Mouse (Mus musculus) lung, embryonic 14.5 days (tissue): ENCODE data around the gene Tagln2. TPM values are rescaled to one million over a fixed set of nuclear protein-coding genes. Genes with fewer than 3 reads are reported as not detected.
A peak's percentile ranks its signal among the peaks of the same experiment; 100 is the strongest.

ENCODE experiments used
- ATAC-seq: fragments of 200-750 bp; cut with Nextera tagmentation; 2 replicates; pipeline ENCODE4 v1.8.0; 2017; ENCODE audit warnings: mild to moderate bottlenecking, moderate TSS enrichment, moderate library complexity; ENCODE audit not compliant: insufficient read depth
- DNase-seq: peaks from one replicate; pipeline ENCODE4 v3.0.0-alpha.2; 2015
- H3K27ac ChIP-seq: fragments of 300-500 bp; sonication (generic); 2 replicates; pipeline ENCODE4 v1.5.1; 2014; ENCODE audit warnings: low read depth, mild to moderate bottlenecking, moderate library complexity
- H3K27me3 ChIP-seq: fragments of 300-500 bp; sonication (generic); 2 replicates; pipeline ENCODE4 v1.6.1; 2014; ENCODE audit warnings: low read length, control low read depth; ENCODE audit not compliant: insufficient read depth
- H3K36me3 ChIP-seq: fragments of 300-500 bp; sonication (generic); 2 replicates; pipeline ENCODE4 v1.6.1; 2014; ENCODE audit warnings: control low read depth; ENCODE audit not compliant: insufficient read depth
- H3K4me1 ChIP-seq: fragments of 300-500 bp; sonication (generic); 2 replicates; pipeline ENCODE4 v1.6.1; 2014; ENCODE audit warnings: antibody characterized with exemption, control low read depth; ENCODE audit not compliant: insufficient read depth
- H3K4me2 ChIP-seq: fragments of 300-500 bp; sonication (generic); 2 replicates; pipeline ENCODE4 v1.6.1; 2014; ENCODE audit warnings: mild to moderate bottlenecking
- H3K4me3 ChIP-seq: fragments of 300-500 bp; sonication (generic); 2 replicates; pipeline ENCODE4 v1.5.1; 2014; ENCODE audit warnings: low read depth, low read length
- H3K9ac ChIP-seq: fragments of 300-500 bp; sonication (generic); 2 replicates; pipeline ENCODE4 v1.6.1; 2014
- H3K9me3 ChIP-seq: fragments of 300-500 bp; sonication (generic); 2 replicates; pipeline ENCODE4 v1.6.1; 2016; ENCODE audit warnings: low read depth, low read length, control low read depth
- CTCF ChIP-seq: IDR thresholded peaks from 2 replicates; pipeline ENCODE4 v1.5.1; 2016; ENCODE audit warnings: antibody characterized with exemption, low read depth
- WGBS: fragments of 180-500 bp; shearing (Covaris S2); extraction: QIAGEN DNeasy Blood & Tissue Kit; methylation state at CpG from one replicate; pipeline ENCODE4 v1.1.7; 2014; 5-methylcytosine and 5-hydroxymethylcytosine counted together
- polyA plus RNA-seq: library from polyadenylated mRNA; unstranded; fragments of >200 nt; fragmentation: Nextera tagmentation; extraction: Ambion mirVana; gene quantifications from 2 replicates; pipeline ENCODE4 v1.2.1, GENCODE M21; 2014

The Tagln2 gene
- polyA plus RNA-seq, 1 experiment from 2014 or later = 395 TPM

DNA sequence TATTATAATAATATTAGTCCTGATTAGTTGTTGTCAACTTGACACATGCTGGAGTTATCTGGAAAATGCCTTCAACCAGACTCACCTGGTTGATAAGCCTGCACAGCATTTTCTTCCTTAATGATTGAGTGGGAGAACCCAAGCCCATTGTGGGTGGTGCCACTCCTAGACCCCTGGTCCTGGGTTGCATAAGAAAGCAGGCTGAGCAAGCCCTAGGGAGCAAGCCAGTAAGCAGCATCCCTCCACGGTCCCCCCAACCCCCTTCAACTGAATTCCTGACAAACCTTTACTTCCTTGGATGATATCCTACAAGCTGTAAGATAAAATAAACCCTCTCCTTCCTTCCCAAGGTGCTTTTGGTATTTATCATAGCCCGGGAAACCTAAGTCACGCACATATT, 42.7 kb upstream of the Tagln2 start:
- no peak for TF ChIP-seq CTCF
- Histone ChIP-seq H3K36me3 (no peaks in the 10 kb centered on the region), H3K4me3 (no peak overlapping the region), H3K9ac (no peak overlapping the region), H3K27me3 (no peaks in the 10 kb centered on the region), H3K9me3 (no peaks in the 10 kb centered on the region), H3K4me2 (no peak overlapping the region), H3K4me1 (no peaks in the 10 kb centered on the region), H3K27ac (no peak overlapping the region)
- ATAC-seq (no peak), DNase-seq (no peak)
- 75% methylated on average over 3 of the region's 3 CpGs for WGBS

DNA sequence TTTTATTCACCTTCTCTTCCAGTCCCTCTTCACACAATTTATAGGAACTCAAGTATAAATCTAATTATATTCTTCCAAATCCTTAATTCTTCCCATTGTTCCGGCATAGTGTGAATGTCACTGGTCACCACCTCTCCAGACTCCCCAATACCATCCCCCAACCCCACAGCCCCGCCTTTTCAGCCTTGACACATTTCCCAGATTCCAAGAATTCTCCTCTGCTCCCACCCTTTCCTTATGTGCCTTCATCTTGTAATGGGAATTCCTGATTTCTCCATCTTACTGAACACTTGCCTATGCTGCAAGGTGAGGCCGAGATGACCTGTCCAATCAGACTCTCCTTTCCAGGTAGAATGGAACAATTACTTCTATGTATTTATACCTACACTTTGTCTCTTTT, 41.8 kb upstream of the Tagln2 start:
- no peaks in the 10 kb centered on the region for H3K9me3 ChIP-seq
- no peak overlapping the region for H3K4me3 ChIP-seq
- 74% methylated on average over 3 of the region's 3 CpGs for WGBS
- no peak overlapping the region for H3K4me2 ChIP-seq
- DNase-seq = no peak
- H3K36me3 ChIP-seq = no peaks in the 10 kb centered on the region
- H3K4me1 ChIP-seq = no peaks in the 10 kb centered on the region
- no peak for ATAC-seq
- no peak for TF ChIP-seq CTCF
- no peak overlapping the region for H3K27ac ChIP-seq
- H3K27me3 ChIP-seq = no peaks in the 10 kb centered on the region
- H3K9ac ChIP-seq = no peak overlapping the region

DNA sequence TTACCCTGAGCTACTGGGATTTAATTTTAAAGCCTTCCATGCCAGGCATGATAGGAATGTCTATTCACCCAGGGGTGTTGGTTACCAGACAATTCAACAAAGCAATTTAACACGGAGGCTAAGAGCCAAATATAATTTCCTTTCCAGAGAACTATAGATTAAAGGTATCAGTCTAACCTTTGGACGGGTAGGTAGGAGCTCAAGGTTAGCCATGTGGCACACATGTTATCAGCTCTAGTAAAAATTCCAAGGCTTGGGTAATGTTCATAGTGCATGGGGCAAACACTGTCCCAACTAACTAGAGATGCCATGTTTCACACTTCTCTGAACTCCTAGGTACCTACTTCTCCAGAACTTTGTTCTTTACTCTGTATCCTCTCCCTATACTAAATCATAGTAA, 38.2 kb upstream of the Tagln2 start:
- Histone ChIP-seq H3K36me3 (no peaks in the 10 kb centered on the region), H3K9me3 (no peaks in the 10 kb centered on the region), H3K9ac (no peak overlapping the region), H3K27ac (no peak overlapping the region), H3K27me3 (no peaks in the 10 kb centered on the region), H3K4me1 (no peaks in the 10 kb centered on the region), H3K4me2 (no peak overlapping the region), H3K4me3 (no peak overlapping the region)
- ATAC-seq (no peak), DNase-seq (no peak)
- WGBS = 56% methylated on average over 2 of the region's 2 CpGs
- TF ChIP-seq CTCF = no peak

DNA sequence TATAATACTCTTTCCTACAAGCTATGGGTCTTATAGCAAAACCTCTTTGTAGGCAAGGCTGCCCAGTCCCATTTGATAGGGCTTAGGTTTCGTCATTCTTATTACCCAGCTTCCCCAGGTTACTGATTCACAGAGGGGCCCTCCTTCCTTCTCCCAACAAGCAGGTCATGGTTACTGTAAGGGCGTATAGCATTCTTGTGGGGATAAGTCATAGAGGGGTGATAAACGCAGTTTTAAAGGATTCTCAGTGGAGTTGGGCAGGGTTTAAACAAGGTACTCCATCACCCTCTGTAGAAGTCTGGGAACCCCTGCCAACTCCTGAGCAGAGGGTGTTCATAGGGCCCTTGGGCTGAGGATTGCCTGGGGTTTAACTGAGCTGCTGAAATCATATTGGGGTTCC, 37.3 kb upstream of the Tagln2 start:
- H3K4me3 ChIP-seq = no peak overlapping the region
- no peaks in the 10 kb centered on the region for H3K9me3 ChIP-seq
- no peaks in the 10 kb centered on the region for H3K36me3 ChIP-seq
- H3K9ac ChIP-seq = no peak overlapping the region
- DNase-seq (no peak), ATAC-seq (peak; percentile 63)
- no peaks in the 10 kb centered on the region for H3K4me1 ChIP-seq
- 63% methylated on average over 3 of the region's 3 CpGs for WGBS
- H3K4me2 ChIP-seq = no peak overlapping the region
- no peak for TF ChIP-seq CTCF
- no peak overlapping the region for H3K27ac ChIP-seq
- no peaks in the 10 kb centered on the region for H3K27me3 ChIP-seq

DNA sequence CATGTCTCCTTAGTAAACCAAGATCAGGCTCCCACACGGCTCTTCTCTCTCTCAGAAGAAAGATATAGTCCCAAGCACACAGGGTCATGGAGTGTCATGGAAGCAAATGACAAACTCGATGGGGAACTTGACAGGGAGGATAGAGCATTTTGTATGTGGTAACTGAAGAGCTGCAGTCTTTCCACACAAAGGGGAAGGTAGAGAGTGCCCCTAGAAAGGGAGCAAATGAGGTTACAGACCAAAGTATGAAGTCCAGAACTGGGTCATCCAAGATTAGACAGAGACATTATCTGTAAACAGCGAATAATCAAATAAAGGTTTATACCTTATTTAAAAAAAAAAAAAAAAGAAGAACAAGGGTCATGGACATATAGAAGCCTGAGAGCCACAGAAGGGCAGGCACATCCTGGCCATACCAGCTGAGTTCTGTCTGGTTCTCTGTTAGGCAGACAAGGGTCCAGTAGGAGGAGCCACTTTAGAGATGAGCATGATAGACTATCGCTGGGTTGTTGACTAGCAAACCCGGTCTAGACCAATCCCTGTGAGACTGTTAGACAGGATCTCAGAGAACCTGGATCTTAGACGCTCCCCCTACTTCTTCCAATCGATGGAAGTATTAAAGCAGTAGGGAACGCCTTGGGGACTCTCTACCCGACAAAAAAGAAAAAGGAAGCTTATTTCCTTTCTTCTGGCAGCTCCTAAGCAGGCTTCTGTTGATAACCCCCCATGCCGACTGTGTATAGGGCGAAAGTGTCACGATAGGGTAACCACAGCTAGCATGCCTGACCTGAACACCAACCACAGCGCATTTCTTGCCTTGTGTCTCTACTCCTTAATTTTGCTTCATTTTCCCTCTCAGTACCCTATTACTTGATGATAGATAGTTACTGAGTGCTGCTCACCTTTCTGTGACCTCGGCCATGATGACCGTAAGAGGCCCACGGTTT, 36.2 kb upstream of the Tagln2 start:
- no peak overlapping the region for H3K4me2 ChIP-seq
- DNase-seq (no peak), ATAC-seq (no peak)
- H3K4me1 ChIP-seq = no peaks in the 10 kb centered on the region
- H3K9ac ChIP-seq = no peak overlapping the region
- H3K4me3 ChIP-seq = no peak overlapping the region
- H3K27ac ChIP-seq = no peak overlapping the region
- no peaks in the 10 kb centered on the region for H3K9me3 ChIP-seq
- no peaks in the 10 kb centered on the region for H3K27me3 ChIP-seq
- TF ChIP-seq CTCF = no peak
- H3K36me3 ChIP-seq = no peaks in the 10 kb centered on the region
- 64% methylated on average over 16 of the region's 16 CpGs for WGBS

DNA sequence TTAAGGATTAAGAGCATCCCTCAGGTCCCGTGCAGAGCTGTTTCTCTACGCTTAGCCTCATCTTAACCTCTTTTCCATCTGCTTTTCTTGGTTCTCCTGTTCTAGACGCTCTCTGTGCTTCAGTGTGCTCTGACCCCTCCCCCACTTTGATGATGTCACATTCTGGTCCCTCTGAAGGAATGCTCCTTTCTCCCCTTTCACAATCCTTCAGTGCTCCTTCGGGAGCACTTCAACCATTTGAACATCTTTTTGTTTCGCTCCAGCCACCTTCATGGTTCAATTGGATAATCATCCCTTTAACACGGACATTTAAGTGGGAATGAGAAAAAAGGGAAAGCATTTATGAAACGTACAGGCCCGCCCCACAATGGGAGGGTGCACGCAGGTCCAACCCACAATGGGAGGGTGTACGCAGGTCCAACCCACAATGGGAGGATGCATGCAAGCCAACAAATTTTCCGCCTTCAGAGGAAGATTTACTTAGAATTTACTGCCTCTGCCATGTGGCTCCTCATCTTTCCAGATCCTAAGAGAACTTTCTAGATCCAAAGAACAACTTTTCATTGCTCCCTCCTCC, 31.5 kb upstream of the Tagln2 start:
- WGBS = 84% methylated on average over 11 of the region's 11 CpGs
- ATAC-seq = no peak
- Histone ChIP-seq H3K9me3 (no peaks in the 10 kb centered on the region), H3K9ac (no peak overlapping the region), H3K36me3 (no peaks in the 10 kb centered on the region), H3K27me3 (no peaks in the 10 kb centered on the region), H3K4me3 (no peak overlapping the region), H3K4me2 (no peak overlapping the region), H3K4me1 (no peaks in the 10 kb centered on the region; the same call in 1 of the 2 replicates), H3K27ac (no peak overlapping the region)
- no peak for DNase-seq
- TF ChIP-seq CTCF = no peak

DNA sequence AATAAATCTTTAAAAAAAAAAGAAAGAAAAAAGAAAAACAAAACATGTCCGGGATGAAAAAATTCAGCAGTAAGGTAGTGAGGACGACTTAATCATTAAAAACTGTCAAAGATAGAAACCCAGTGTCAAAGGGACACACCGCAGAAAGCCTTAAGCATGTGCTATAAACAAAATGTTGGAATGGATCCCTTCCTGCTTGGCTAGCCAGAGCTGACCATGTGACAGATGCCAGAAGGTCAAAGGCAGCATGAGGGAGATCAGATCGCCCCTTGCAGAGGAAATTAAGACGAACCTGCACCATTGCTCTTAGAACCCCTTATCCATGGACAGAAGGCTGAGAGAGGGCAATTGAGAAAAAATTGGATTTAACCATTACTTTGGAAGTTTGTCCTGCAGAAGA, 30.5 kb upstream of the Tagln2 start:
- no peak overlapping the region for H3K27ac ChIP-seq
- H3K9me3 ChIP-seq = no peaks in the 10 kb centered on the region
- no peaks in the 10 kb centered on the region for H3K27me3 ChIP-seq
- H3K4me1 ChIP-seq = no peaks in the 10 kb centered on the region; the same call in 1 of the 2 replicates
- H3K4me3 ChIP-seq = no peak overlapping the region
- no peak overlapping the region for H3K9ac ChIP-seq
- no peak overlapping the region for H3K4me2 ChIP-seq
- no peaks in the 10 kb centered on the region for H3K36me3 ChIP-seq
- WGBS = 36% methylated on average over 5 of the region's 5 CpGs
- ATAC-seq = peak; percentile 37; the same call in 1 of the 2 replicates
- TF ChIP-seq CTCF = no peak
- DNase-seq = peak; percentile 64
